Mouse (Mus musculus): ENCODE measurements around the gene Wipi2. TPM values are rescaled to one million over a fixed set of nuclear protein-coding genes. Genes with fewer than 3 reads are reported as not detected.

Gene Wipi2
- total and polyA plus RNA-seq, 3 experiments, result 10.9 to 42.8 (median 42.7) TPM

- Histone ChIP-seq H3K27me3 (ENCODE audit: insufficient read depth, low read length) (peaks cover 17% of the 10 kb centered on the region), H3K4me3 (ENCODE audit: low read depth, low read length) (no peak overlapping the region), H3K36me3 (replicated peaks) (no peaks in the 10 kb centered on the region), H3K4me1 (ENCODE audit: insufficient read depth, low read depth, low read length) (no peaks in the 10 kb centered on the region), H3K9me3 (replicated peaks) (no peaks in the 10 kb centered on the region)
- no peak for ATAC-seq (ENCODE audit: extremely low read depth, insufficient number of reproducible peaks, low FRiP score, poor library complexity, severe bottlenecking)
- TF ChIP-seq GATA2 (IDR thresholded peaks at IDR 0.05; ENCODE audit: borderline replicate concordance, low read depth, low read length) (no peak), GATA1 (IDR thresholded peaks at IDR 0.05; ENCODE audit: borderline replicate concordance, low read length) (no peak), TAL1 (conservative IDR thresholded peaks at IDR 0.05; ENCODE audit: low read depth, low read length) (no peak), POLR2AphosphoS5 (IDR thresholded peaks at IDR 0.05; ENCODE audit: insufficient replicate concordance, low read depth, low read length) (no peak), CTCF (IDR thresholded peaks at IDR 0.05; ENCODE audit: low read depth, low read length) (no peak)
- no peak for DNase-seq (ENCODE audit: low spot score)
Measured at GRCm38 (mm10) chr5:142596723-142597122, 30.8 kb upstream of the Wipi2 start.

- Histone ChIP-seq H3K36me3 (replicated peaks) (no peaks in the 10 kb centered on the region), H3K9me3 (replicated peaks) (no peaks in the 10 kb centered on the region), H3K4me3 (ENCODE audit: low read depth, low read length) (no peak overlapping the region), H3K4me1 (ENCODE audit: insufficient read depth, low read depth, low read length) (no peaks in the 10 kb centered on the region), H3K27me3 (ENCODE audit: insufficient read depth, low read length) (peaks cover 26% of the 10 kb centered on the region)
- DNase-seq (ENCODE audit: low spot score), result no peak
- no peak for ATAC-seq (ENCODE audit: extremely low read depth, insufficient number of reproducible peaks, low FRiP score, poor library complexity, severe bottlenecking)
- no peak for TF ChIP-seq CTCF (IDR thresholded peaks at IDR 0.05; ENCODE audit: low read depth, low read length)
- no peak for TF ChIP-seq GATA2 (IDR thresholded peaks at IDR 0.05; ENCODE audit: borderline replicate concordance, low read depth, low read length)
- TF ChIP-seq POLR2AphosphoS5 (IDR thresholded peaks at IDR 0.05; ENCODE audit: insufficient replicate concordance, low read depth, low read length), result no peak
- TF ChIP-seq TAL1 (conservative IDR thresholded peaks at IDR 0.05; ENCODE audit: low read depth, low read length), result no peak
- TF ChIP-seq GATA1 (IDR thresholded peaks at IDR 0.05; ENCODE audit: borderline replicate concordance, low read length), result no peak
Measured at GRCm38 (mm10) chr5:142597648-142598390, 29.7 kb upstream of the Wipi2 start.

GRCm38 (mm10) chr5:142604379-142604778 lies 23.1 kb upstream of the Wipi2 start:
- Histone ChIP-seq H3K4me3 (ENCODE audit: low read depth, low read length) (no peak overlapping the region), H3K4me1 (ENCODE audit: insufficient read depth, low read depth, low read length) (no peaks in the 10 kb centered on the region), H3K27me3 (ENCODE audit: insufficient read depth, low read length) (peaks cover 42% of the 10 kb centered on the region), H3K36me3 (replicated peaks) (no peaks in the 10 kb centered on the region), H3K9me3 (replicated peaks) (no peaks in the 10 kb centered on the region)
- DNase-seq (ENCODE audit: low spot score) (no peak), ATAC-seq (ENCODE audit: extremely low read depth, insufficient number of reproducible peaks, low FRiP score, poor library complexity, severe bottlenecking) (no peak)
- no peak for TF ChIP-seq CTCF (IDR thresholded peaks at IDR 0.05; ENCODE audit: low read depth, low read length)
- TF ChIP-seq POLR2AphosphoS5 (IDR thresholded peaks at IDR 0.05; ENCODE audit: insufficient replicate concordance, low read depth, low read length), result no peak
- no peak for TF ChIP-seq GATA1 (IDR thresholded peaks at IDR 0.05; ENCODE audit: borderline replicate concordance, low read length)
- TF ChIP-seq TAL1 (conservative IDR thresholded peaks at IDR 0.05; ENCODE audit: low read depth, low read length), result no peak
- no peak for TF ChIP-seq GATA2 (IDR thresholded peaks at IDR 0.05; ENCODE audit: borderline replicate concordance, low read depth, low read length)

- no peaks in the 10 kb centered on the region for H3K4me1 ChIP-seq (ENCODE audit: insufficient read depth, low read depth, low read length)
- no peaks in the 10 kb centered on the region for H3K36me3 ChIP-seq (replicated peaks)
- H3K4me3 ChIP-seq (ENCODE audit: low read depth, low read length), result no peak overlapping the region
- H3K27me3 ChIP-seq (ENCODE audit: insufficient read depth, low read length), result peaks cover 42% of the 10 kb centered on the region
- TF ChIP-seq GATA2 (IDR thresholded peaks at IDR 0.05; ENCODE audit: borderline replicate concordance, low read depth, low read length) (no peak), GATA1 (IDR thresholded peaks at IDR 0.05; ENCODE audit: borderline replicate concordance, low read length) (no peak), TAL1 (conservative IDR thresholded peaks at IDR 0.05; ENCODE audit: low read depth, low read length) (no peak), POLR2AphosphoS5 (IDR thresholded peaks at IDR 0.05; ENCODE audit: insufficient replicate concordance, low read depth, low read length) (no peak), CTCF (IDR thresholded peaks at IDR 0.05; ENCODE audit: low read depth, low read length) (no peak)
- no peaks in the 10 kb centered on the region for H3K9me3 ChIP-seq (replicated peaks)
- DNase-seq (ENCODE audit: low spot score) (no peak), ATAC-seq (ENCODE audit: extremely low read depth, insufficient number of reproducible peaks, low FRiP score, poor library complexity, severe bottlenecking) (no peak)
Measured at GRCm38 (mm10) chr5:142605288-142605687, 22.2 kb upstream of the Wipi2 start.

GRCm38 (mm10) chr5:142608259-142608988 lies 19.1 kb upstream of the Wipi2 start, which contains the start of gene Mmd2:
TSS of gene Mmd2 (minus strand) at chr5:142608800.
- no peaks in the 10 kb centered on the region for H3K9me3 ChIP-seq (replicated peaks)
- peaks cover 34% of the 10 kb centered on the region for H3K27me3 ChIP-seq (ENCODE audit: insufficient read depth, low read length)
- ATAC-seq (ENCODE audit: extremely low read depth, insufficient number of reproducible peaks, low FRiP score, poor library complexity, severe bottlenecking), result no peak
- no peak for TF ChIP-seq GATA2 (IDR thresholded peaks at IDR 0.05; ENCODE audit: borderline replicate concordance, low read depth, low read length)
- no peak for TF ChIP-seq POLR2AphosphoS5 (IDR thresholded peaks at IDR 0.05; ENCODE audit: insufficient replicate concordance, low read depth, low read length)
- no peak for TF ChIP-seq GATA1 (IDR thresholded peaks at IDR 0.05; ENCODE audit: borderline replicate concordance, low read length)
- no peak for TF ChIP-seq CTCF (IDR thresholded peaks at IDR 0.05; ENCODE audit: low read depth, low read length)
- no peak for TF ChIP-seq TAL1 (conservative IDR thresholded peaks at IDR 0.05; ENCODE audit: low read depth, low read length)
- DNase-seq (ENCODE audit: low spot score), result no peak
- no peak within 1 kb of the TSS for H3K4me3 ChIP-seq (ENCODE audit: low read depth, low read length)
- no peaks in the 10 kb centered on the region for H3K36me3 ChIP-seq (replicated peaks)
- no peaks in the 10 kb centered on the region for H3K4me1 ChIP-seq (ENCODE audit: insufficient read depth, low read depth, low read length)

- Histone ChIP-seq H3K4me3 (ENCODE audit: low read depth, low read length) (no peak overlapping the region), H3K27me3 (ENCODE audit: insufficient read depth, low read length) (peaks cover 33% of the 10 kb centered on the region), H3K4me1 (ENCODE audit: insufficient read depth, low read depth, low read length) (no peaks in the 10 kb centered on the region), H3K9me3 (replicated peaks) (no peaks in the 10 kb centered on the region), H3K36me3 (replicated peaks) (no peaks in the 10 kb centered on the region)
- ATAC-seq (ENCODE audit: extremely low read depth, insufficient number of reproducible peaks, low FRiP score, poor library complexity, severe bottlenecking) (no peak), DNase-seq (ENCODE audit: low spot score) (no peak)
- TF ChIP-seq CTCF (IDR thresholded peaks at IDR 0.05; ENCODE audit: low read depth, low read length) (no peak), POLR2AphosphoS5 (IDR thresholded peaks at IDR 0.05; ENCODE audit: insufficient replicate concordance, low read depth, low read length) (no peak), GATA2 (IDR thresholded peaks at IDR 0.05; ENCODE audit: borderline replicate concordance, low read depth, low read length) (no peak)
Measured at GRCm38 (mm10) chr5:142608989-142609325, 18.5 kb upstream of the Wipi2 start.
